Mouse (Mus musculus) midbrain, embryonic 16.5 days (tissue): ENCODE results near the gene Msi1. TPM values are rescaled to one million over a fixed set of nuclear protein-coding genes. Genes with fewer than 3 reads are reported as not detected.

Experiments used
- ATAC-seq: fragments of 200-750 bp; cut with Nextera tagmentation; 2 replicates; pipeline ENCODE4 v1.8.0; 2017; ENCODE audit warnings: moderate TSS enrichment
- H3K27ac ChIP-seq: fragments of 300-500 bp; sonication (generic); 2 replicates; pipeline ENCODE4 v1.5.1; 2014; ENCODE audit warnings: mild to moderate bottlenecking, low read length, mixed read lengths
- H3K27me3 ChIP-seq: fragments of 300-500 bp; sonication (generic); 2 replicates; pipeline ENCODE4 v1.6.1; 2014; ENCODE audit warnings: low read depth, low read length, mixed read lengths; ENCODE audit not compliant: control insufficient read depth, insufficient read depth
- H3K36me3 ChIP-seq: fragments of 300-500 bp; sonication (generic); 2 replicates; pipeline ENCODE4 v1.6.1; 2014; ENCODE audit warnings: mild to moderate bottlenecking, low read length, moderate library complexity, mixed read lengths; ENCODE audit not compliant: control insufficient read depth, insufficient read depth
- H3K4me1 ChIP-seq: fragments of 300-500 bp; sonication (generic); 2 replicates; pipeline ENCODE4 v1.6.1; 2014; ENCODE audit warnings: mild to moderate bottlenecking, low read length, mixed read lengths; ENCODE audit not compliant: control insufficient read depth, insufficient read depth
- H3K4me2 ChIP-seq: fragments of 300-500 bp; sonication (generic); 2 replicates; pipeline ENCODE4 v1.6.1; 2014; ENCODE audit warnings: mild to moderate bottlenecking, low read length, mixed read lengths
- H3K4me3 ChIP-seq: fragments of 300-500 bp; sonication (generic); 2 replicates; pipeline ENCODE4 v1.5.1; 2014; ENCODE audit warnings: low read depth, mild to moderate bottlenecking, low read length, moderate library complexity, mixed read lengths
- H3K9ac ChIP-seq: fragments of 300-500 bp; sonication (generic); 2 replicates; pipeline ENCODE4 v1.6.1; 2014; ENCODE audit warnings: low read depth, low read length, mixed read lengths
- H3K9me3 ChIP-seq: fragments of 300-500 bp; sonication (generic); replicated peaks from 2 replicates; pipeline ENCODE4 v1.6.1; 2014; ENCODE audit warnings: mild to moderate bottlenecking, low read length, mixed read lengths; ENCODE audit not compliant: control insufficient read depth, poor library complexity, severe bottlenecking
- WGBS: fragments of 180-500 bp; shearing (Covaris S2); extraction: QIAGEN DNeasy Blood & Tissue Kit; methylation state at CpG from one replicate; pipeline ENCODE4 v1.1.7; 2014; 5-methylcytosine and 5-hydroxymethylcytosine counted together
- polyA plus RNA-seq: library from polyadenylated mRNA; unstranded; fragments of >200 nt; fragmentation: Nextera tagmentation; extraction: Ambion mirVana; gene quantifications from 2 replicates; pipeline ENCODE4 v1.2.1, GENCODE M21; 2015

The Msi1 gene
- polyA plus RNA-seq: 47.9 and 53.7 TPM in 2 replicates

- Histone ChIP-seq H3K36me3 (no peaks in the 10 kb centered on the region), H3K9me3 (no peaks in the 10 kb centered on the region), H3K4me2 (peak within 1 kb of the TSS; percentile 95), H3K4me3 (peak within 1 kb of the TSS; percentile 96), H3K4me1 (peaks cover 46% of the 10 kb centered on the region), H3K27ac (peak within 1 kb of the TSS; percentile 98), H3K27me3 (no peaks in the 10 kb centered on the region), H3K9ac (peak within 1 kb of the TSS; percentile 100)
- under 1% methylated on average over 27 of the region's 117 CpGs for WGBS
- ATAC-seq: peak; percentile 50
Observed at GRCm38 (mm10) chr5:115429359-115430186, at the start of gene Msi1. TSS of gene Msi1 (plus strand) at chr5:115429599.

GRCm38 (mm10) chr5:115391935-115392334, 37.5 kb upstream of the Msi1 start:
- ATAC-seq: no peak
- no peak overlapping the region for H3K4me2 ChIP-seq
- no peak overlapping the region for H3K4me3 ChIP-seq
- H3K9ac ChIP-seq: no peak overlapping the region
- no peak overlapping the region for H3K27ac ChIP-seq
- no peaks in the 10 kb centered on the region for H3K27me3 ChIP-seq
- 32% methylated on average over 9 of the region's 9 CpGs for WGBS
- no peaks in the 10 kb centered on the region for H3K4me1 ChIP-seq
- H3K36me3 ChIP-seq: no peaks in the 10 kb centered on the region
- H3K9me3 ChIP-seq: no peaks in the 10 kb centered on the region

DNA sequence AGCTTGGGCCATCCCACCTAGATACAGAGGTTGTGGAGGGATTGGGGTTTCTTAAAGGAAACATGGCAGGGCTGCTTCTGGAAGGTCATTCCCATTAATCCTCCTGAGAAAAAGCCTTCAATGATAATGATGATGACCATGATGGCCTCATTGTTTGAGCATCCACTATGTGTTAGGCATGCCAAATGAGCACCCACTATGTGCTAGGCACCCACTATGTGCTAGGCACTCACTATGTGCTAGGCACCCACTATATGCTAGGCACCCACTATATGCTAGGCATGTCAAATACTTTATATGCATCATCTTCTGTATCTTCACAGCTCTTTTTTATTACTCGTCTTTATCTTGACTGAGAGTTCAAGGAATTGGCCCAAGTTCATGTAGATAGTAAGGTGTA, 36.4 kb upstream of the Msi1 start:
- no peak for ATAC-seq
- H3K36me3 ChIP-seq: no peaks in the 10 kb centered on the region

GRCm38 (mm10) chr5:115394223-115394622, 35.2 kb upstream of the Msi1 start:
- H3K27ac ChIP-seq: no peak overlapping the region
- WGBS: 2% methylated on average over 8 of the region's 8 CpGs
- peaks cover 14% of the 10 kb centered on the region for H3K4me1 ChIP-seq
- no peaks in the 10 kb centered on the region for H3K27me3 ChIP-seq
- no peaks in the 10 kb centered on the region for H3K36me3 ChIP-seq
- no peak for ATAC-seq
- H3K9ac ChIP-seq: no peak overlapping the region
- H3K4me2 ChIP-seq: no peak overlapping the region
- H3K9me3 ChIP-seq: no peaks in the 10 kb centered on the region
- no peak overlapping the region for H3K4me3 ChIP-seq

More for the DNA sequence above, 36.4 kb upstream of the Msi1 start:
- Histone ChIP-seq H3K4me3 (no peak overlapping the region), H3K27me3 (no peaks in the 10 kb centered on the region), H3K4me2 (no peak overlapping the region), H3K27ac (no peak overlapping the region), H3K9me3 (no peaks in the 10 kb centered on the region), H3K4me1 (peaks cover 2% of the 10 kb centered on the region), H3K9ac (no peak overlapping the region)
- 91% methylated on average over 1 of the region's 1 CpGs for WGBS

GRCm38 (mm10) chr5:115394836-115395235, 34.6 kb upstream of the Msi1 start:
- Histone ChIP-seq H3K4me3 (no peak overlapping the region), H3K36me3 (no peaks in the 10 kb centered on the region), H3K27ac (no peak overlapping the region), H3K27me3 (no peaks in the 10 kb centered on the region), H3K9me3 (no peaks in the 10 kb centered on the region), H3K9ac (no peak overlapping the region), H3K4me2 (no peak overlapping the region), H3K4me1 (peaks cover 14% of the 10 kb centered on the region)
- WGBS: 20% methylated on average over 10 of the region's 10 CpGs
- ATAC-seq: no peak

DNA sequence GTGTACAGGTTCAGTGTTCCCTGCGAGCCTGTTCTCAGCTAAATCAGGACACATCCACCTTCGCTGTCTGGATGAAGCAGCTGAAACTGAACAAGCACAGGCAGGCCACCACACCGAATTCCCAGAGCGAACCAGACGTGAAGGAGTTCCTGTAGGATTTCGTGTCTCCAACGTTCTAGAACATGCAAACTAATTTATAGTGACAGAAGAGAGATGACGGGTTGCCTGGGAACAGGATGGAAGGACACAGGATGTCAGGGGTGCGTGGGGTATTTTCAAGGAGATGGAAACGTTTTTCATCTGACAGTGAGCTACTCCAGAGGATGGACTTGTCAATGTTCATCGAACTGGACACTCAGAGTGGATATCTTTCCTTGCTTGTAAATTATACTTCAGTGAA, 32.7 kb upstream of the Msi1 start:
- H3K4me3 ChIP-seq: no peak overlapping the region
- H3K9me3 ChIP-seq: no peaks in the 10 kb centered on the region
- no peaks in the 10 kb centered on the region for H3K36me3 ChIP-seq
- H3K27me3 ChIP-seq: no peaks in the 10 kb centered on the region
- no peak overlapping the region for H3K9ac ChIP-seq
- WGBS: 52% methylated on average over 11 of the region's 11 CpGs
- H3K4me1 ChIP-seq: peaks cover 14% of the 10 kb centered on the region
- no peak overlapping the region for H3K27ac ChIP-seq
- no peak overlapping the region for H3K4me2 ChIP-seq
- no peak for ATAC-seq

DNA sequence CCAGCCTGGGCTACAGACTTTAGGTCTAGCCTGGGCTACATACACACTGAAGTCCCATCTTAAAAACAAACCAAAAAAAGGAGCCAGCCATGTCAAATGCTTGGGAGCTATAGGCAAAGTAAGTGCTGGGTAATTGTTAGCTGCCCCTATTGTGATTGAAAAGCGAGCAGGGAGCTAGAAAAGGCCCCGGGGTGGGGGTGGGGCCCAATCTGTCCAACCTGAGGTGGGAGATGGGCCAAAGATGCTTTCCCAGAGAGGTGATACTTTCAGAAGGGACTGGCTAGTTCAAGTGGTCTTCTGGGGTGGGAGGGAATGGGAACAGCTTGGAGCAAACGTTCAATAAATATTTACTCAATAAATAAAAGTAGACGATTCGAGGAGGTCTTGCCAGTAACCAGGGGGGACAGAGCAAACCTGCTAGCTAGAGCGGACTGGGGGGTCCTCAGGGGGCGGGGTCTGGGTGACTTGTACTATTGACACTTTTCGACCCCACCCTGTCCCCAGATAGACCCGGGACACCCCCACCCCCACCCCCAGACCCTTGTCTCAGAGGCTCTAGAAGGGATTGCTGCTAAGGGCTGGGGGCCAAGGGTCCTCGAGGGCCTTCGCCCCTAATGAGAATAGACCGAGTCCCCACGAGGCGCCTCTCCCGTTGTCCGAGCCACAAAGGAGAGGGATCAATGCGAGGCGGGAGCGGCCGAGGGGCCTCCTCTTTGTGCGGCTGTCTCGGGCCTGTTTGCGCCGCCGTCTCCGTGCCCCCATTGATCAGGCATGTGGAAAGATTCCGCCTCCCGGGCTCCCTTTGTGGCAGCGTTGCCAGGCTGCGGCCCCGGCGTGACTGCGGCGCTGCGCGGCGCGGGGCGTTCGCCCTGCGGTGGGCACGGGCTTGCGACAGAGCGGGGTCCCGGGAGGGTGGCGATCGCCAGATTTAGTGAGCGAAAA, 31.3 kb upstream of the Msi1 start:
- no peaks in the 10 kb centered on the region for H3K27me3 ChIP-seq
- 1% methylated on average over 48 of the region's 48 CpGs for WGBS
- no peaks in the 10 kb centered on the region for H3K9me3 ChIP-seq
- H3K27ac ChIP-seq: peak overlapping the region; percentile 80
- peak overlapping the region; percentile 81 for H3K4me2 ChIP-seq
- peak overlapping the region; percentile 81 for H3K9ac ChIP-seq
- no peaks in the 10 kb centered on the region for H3K36me3 ChIP-seq
- peak overlapping the region; percentile 38 for H3K4me3 ChIP-seq
- peak; percentile 80 for ATAC-seq
- H3K4me1 ChIP-seq: peaks cover 14% of the 10 kb centered on the region

DNA sequence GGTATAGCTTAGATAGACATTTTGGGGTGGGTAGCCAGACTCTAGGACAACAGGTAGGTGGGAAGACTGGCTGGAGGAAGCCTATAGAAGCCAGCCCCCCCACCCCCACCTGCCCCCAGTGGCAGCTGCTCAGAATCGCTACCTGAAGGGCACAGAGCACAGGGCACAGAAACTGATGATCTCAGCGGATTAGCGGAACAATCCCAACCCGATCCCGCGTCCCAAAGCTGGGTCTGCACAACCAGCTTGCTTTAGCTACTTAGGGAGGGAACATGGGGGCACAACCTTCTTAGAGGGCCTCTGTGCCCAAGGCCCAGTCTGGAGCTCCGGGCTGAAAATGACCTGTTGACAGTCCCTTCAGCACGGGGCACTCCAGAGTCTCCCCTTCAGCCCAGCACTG, 27.3 kb upstream of the Msi1 start:
- H3K9me3 ChIP-seq: no peaks in the 10 kb centered on the region
- H3K4me2 ChIP-seq: no peak overlapping the region
- no peak overlapping the region for H3K27ac ChIP-seq
- H3K36me3 ChIP-seq: no peaks in the 10 kb centered on the region
- WGBS: 85% methylated on average over 8 of the region's 8 CpGs
- no peak overlapping the region for H3K9ac ChIP-seq
- no peak overlapping the region for H3K4me3 ChIP-seq
- ATAC-seq: no peak
- peaks cover 27% of the 10 kb centered on the region for H3K4me1 ChIP-seq
- no peaks in the 10 kb centered on the region for H3K27me3 ChIP-seq
